Mouse (Mus musculus) kidney, postnatal 14 days (tissue): ENCODE measurements around the gene Bnip2.
A peak's percentile ranks its signal among the peaks of the same experiment; 100 is the strongest.
"Not testable (repeated sequence)": the region's sequence is repeated elsewhere in the genome, so short reads cannot be mapped to it uniquely, and the experiment has no call there.

ENCODE experiments used
- DNase-seq: peaks from one replicate; pipeline ENCODE4 v3.0.0; 2022; ENCODE audit warnings: mixed read lengths

The Bnip2 gene

GRCm38 (mm10) chr9:70011537-70012407 is 22.5 kb downstream of the Bnip2 start:
- DNase-seq = no peak

- DNase-seq = peak; percentile 96
Measured at GRCm38 (mm10) chr9:70012408-70012901, 23.2 kb downstream of the Bnip2 start, which contains the start of gene Gtf2a2. Gene Gtf2a2 (plus strand): TSS chr9:70012550.

GRCm38 (mm10) chr9:70015632-70016031 is 26.4 kb downstream of the Bnip2 start:
- DNase-seq = no peak

- no peak for DNase-seq
Measured at GRCm38 (mm10) chr9:70018879-70019278, 29.6 kb downstream of the Bnip2 start.

- DNase-seq = no peak
Measured at GRCm38 (mm10) chr9:70021610-70022009, 32.3 kb downstream of the Bnip2 start.

GRCm38 (mm10) chr9:70022083-70022482 is 32.8 kb downstream of the Bnip2 start:
- no peak for DNase-seq

- DNase-seq = not testable (repeated sequence)
Measured at GRCm38 (mm10) chr9:70023615-70024014, 34.3 kb downstream of the Bnip2 start.

- no peak for DNase-seq
Measured at GRCm38 (mm10) chr9:70024648-70025047, 35.4 kb downstream of the Bnip2 start.

- DNase-seq = no peak
Measured at GRCm38 (mm10) chr9:70025365-70026012, 36.2 kb downstream of the Bnip2 start.

GRCm38 (mm10) chr9:70032167-70032566 is 42.9 kb downstream of the Bnip2 start:
- no peak for DNase-seq

GRCm38 (mm10) chr9:70033056-70033455 is 43.8 kb downstream of the Bnip2 start:
- DNase-seq = peak; percentile 56

GRCm38 (mm10) chr9:70034702-70035101 is 45.4 kb downstream of the Bnip2 start:
- no peak for DNase-seq

- DNase-seq = no peak
Measured at GRCm38 (mm10) chr9:70036646-70037045, 47.4 kb downstream of the Bnip2 start.

- DNase-seq = no peak
Measured at GRCm38 (mm10) chr9:70037988-70038387, 48.7 kb downstream of the Bnip2 start, which contains the start of gene Gcnt3. Gene Gcnt3 (minus strand): TSS chr9:70038088.

- DNase-seq = no peak
Measured at GRCm38 (mm10) chr9:70039597-70040385, 50.5 kb downstream of the Bnip2 start.

- DNase-seq = no peak
Measured at GRCm38 (mm10) chr9:70040570-70040969, 51.3 kb downstream of the Bnip2 start.

GRCm38 (mm10) chr9:70042137-70042536 is 52.9 kb downstream of the Bnip2 start:
- no peak for DNase-seq

- no peak for DNase-seq
Measured at GRCm38 (mm10) chr9:70042935-70043334, 53.7 kb downstream of the Bnip2 start.

- DNase-seq = no peak
Measured at GRCm38 (mm10) chr9:70044865-70045264, 55.6 kb downstream of the Bnip2 start.

- no peak for DNase-seq
Measured at GRCm38 (mm10) chr9:70046255-70046654, 57.0 kb downstream of the Bnip2 start.

- no peak for DNase-seq
Measured at GRCm38 (mm10) chr9:70047839-70048238, 58.6 kb downstream of the Bnip2 start.

GRCm38 (mm10) chr9:70048280-70048679 is 59.0 kb downstream of the Bnip2 start:
- no peak for DNase-seq
